Mouse (Mus musculus) mouse embryonic stem cell (cell line): ENCODE data around the gene Shtn1.

Experiments
- in situ Hi-C, 2 experiments: fragments of 300-500 bp; cut with MboI; formaldehyde crosslinking; loops; 1 replicate in 1 of 2; 3 replicates in 1 of 2; pipeline ENCODE4 v1.14.3; 2019 to 2020; ENCODE audit warnings: low sequenced_read_pairs in 2 of 2, low pct_unique_long_range_greater_than_20kb in 1 of 2, mixed read lengths in 1 of 2; ENCODE audit not compliant: unreplicated experiment in 1 of 2

Gene Shtn1

DNA sequence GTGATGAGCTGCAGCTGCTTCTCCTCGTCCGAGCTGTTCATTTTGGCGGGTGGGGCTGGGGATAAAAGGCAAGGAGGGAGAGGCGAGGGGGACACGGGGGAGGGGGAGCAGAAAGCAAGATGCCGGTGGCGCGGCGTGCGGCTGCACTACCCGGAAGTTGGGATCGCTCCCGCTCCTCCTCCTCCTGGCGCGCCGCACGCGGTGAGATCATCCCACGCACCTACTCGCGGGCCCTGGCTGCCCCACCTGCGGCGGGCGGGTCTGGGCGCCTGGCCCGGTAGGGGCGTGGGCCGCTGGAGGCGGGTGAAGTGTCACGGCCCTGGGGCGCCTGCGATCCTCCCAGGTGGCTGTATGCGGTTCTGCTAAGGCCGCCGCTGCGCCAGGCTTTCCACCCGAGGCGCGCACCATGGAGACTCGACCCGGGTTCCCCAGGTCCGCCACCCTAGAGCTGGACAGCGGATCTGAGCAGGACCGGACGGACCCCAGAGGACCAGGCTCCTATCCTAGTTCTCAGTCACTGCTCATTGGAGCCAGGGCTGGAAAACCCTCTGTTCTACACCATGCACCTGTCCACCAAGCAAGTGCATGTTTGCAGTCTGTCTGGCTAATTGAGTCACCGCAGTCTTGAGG, at the start of gene Shtn1:
Shtn1 (minus strand) TSS at position 629 of the 630 bp plus-strand sequence.
- in situ Hi-C loops = no loop called here

DNA sequence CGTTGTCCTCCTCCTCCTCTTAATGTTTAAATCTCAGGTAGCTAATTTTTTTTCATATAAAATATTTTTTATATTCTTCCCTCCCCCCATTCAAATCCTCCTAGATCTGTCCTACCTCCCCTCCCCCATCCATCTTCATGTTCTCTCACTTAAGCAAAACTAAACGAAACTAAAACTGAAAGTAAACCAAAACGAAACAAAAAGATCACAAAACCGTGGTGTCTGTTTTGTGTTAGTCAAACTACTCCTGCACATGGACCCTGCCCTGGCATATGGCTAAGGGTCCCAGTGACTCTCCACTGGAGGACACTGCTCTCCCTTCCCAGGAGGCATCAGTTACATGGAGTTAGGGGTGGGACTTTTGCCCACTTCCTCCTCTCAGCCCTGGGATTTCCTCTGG, 38.3 kb upstream of the Shtn1 start:
- in situ Hi-C loops = no loop called here

DNA sequence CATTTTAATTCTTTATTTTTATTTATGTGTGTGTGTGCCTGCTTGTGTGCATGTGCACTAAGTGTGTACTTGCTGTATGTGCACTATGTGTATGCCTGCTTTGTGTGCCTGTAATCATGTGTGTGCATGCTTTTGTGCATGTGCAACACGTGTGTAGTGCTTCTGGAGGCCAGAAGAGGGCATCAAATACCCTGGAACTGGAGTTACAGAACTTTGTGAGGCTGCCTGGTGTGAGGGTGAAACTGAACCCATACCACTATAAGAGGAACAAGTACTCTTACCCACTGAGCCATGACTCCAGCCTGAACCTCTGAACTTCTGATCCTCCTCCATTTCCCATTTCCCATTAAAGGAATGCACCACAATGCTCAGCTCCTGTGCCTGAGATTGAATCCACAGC, 34.0 kb upstream of the Shtn1 start:
- in situ Hi-C loops = no loop called here

DNA sequence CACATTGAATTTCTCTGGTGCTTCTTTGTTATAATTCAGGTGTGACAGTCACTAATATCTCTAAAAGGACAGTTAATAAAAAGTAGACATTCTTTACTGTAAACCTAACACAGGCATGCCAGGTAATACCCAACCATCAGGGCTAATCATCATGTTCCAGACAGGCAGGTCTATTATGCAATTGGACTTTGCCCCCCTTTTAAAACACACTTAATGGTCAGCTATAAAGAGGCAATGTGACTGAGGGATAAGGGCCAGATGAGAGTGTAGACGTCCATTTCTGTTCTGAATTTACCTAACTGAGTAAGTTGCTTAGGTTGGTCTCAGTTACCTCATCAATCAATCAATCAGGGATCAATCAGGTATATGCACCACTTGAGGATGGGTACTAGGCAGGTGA, 22.4 kb upstream of the Shtn1 start:
- in situ Hi-C loops = no loop called here

DNA sequence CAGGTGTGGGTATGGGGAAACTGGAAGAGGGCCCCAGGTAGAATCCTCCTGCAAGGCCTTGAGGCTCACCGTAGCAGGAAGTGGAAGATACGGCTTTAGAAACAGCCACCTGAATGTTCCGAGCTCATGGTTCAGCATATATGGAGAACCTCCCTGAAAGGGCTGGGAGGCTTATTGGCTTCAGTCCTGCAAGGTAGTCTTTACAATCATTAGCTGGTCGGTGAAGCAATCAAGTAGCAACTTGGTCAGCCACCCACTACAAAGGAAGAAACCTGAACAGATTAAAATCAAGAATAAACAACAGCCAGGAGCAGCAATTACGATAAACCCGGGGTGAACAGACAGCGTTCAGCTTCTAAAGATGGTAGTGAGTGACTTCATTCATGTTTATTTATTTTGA, 16.4 kb upstream of the Shtn1 start:
- in situ Hi-C loops = no loop called here

- in situ Hi-C loops = no loop called here
Measured at GRCm38 (mm10) chr19:59090337-59090736, 14.4 kb upstream of the Shtn1 start.

DNA sequence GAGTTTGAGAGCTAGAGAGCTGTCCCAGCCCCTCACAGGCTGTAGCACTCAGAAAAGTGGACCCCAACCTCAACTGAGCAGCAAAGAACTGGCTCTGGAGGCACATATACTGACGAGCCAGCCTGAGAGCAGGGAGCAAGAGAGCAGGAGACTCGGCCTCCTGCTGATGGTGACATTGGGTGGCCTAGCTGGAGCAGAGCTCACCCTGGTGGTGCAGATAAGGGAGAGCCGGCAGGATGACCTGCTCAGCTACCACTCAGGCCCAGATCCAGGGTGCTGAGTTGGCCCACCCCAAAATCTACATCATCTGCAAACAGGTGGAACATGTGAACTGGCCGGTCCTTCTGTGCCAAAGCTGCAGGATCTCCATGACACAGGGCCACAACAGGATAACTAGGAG, 8.4 kb upstream of the Shtn1 start:
- in situ Hi-C loops = no loop called here

GRCm38 (mm10) chr19:59076131-59076530, 231 bp upstream of the Shtn1 start:
- in situ Hi-C loops = no loop called here

- in situ Hi-C loops = no loop called here
Measured at GRCm38 (mm10) chr19:59074841-59075471, 944 bp downstream of the Shtn1 start.

DNA sequence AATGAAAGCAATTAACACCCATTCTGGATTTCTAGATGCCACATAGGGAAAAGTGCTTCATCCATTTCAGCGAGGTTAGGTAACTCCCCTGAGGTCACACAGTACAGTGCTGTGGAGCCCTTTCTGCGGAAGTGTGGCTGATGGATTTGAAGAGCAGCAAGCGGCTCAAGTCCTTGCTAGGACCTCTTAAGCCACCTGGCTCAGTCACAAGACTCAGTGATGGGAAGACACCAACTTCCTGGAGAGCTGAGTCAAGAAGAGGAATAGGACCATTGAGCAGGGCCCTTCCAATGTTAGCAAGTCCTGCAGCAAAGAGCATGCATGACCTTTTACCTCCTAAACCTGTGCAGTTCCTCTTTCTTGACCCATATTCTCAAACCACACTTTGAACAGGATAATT, 1.5 kb downstream of the Shtn1 start:
- in situ Hi-C loops = no loop called here

DNA sequence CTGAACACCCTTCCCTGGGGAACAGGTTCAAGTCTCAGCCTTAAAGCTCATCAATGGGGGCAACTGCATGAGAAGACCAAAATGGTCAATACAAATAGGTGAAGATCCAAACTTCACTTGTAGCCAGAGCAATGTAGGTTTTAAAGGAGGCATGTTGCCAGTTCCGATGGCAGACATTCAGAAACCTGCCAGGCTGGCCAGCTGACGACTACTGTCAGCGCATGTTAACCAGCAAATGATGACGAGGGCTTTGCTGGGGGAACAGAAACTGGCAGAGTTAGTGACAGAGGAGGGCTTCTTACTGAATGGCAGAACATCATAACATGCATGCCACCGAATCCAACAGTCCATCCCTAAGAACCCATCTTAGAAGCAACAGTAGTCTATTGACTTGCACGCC, 2.9 kb downstream of the Shtn1 start:
- in situ Hi-C loops = no loop called here

DNA sequence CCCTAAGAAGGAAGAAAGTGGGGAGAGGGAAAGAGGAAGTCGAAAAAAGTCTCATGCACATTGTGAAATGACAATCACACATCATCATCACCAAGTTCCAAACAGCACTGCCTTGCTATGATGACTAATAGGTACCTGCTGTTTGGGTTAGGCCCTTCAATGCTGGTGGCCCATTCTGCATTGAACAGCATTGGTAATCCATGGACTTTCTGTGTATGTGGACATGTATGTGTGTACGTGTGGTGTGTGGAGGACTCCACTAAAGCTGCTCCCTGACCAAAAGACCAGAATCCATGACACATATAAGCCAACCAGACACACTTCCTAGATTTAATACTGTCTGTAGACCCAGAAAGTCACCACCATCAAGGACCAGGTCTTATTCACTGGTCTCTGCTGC, 3.9 kb downstream of the Shtn1 start:
- in situ Hi-C loops = no loop called here

DNA sequence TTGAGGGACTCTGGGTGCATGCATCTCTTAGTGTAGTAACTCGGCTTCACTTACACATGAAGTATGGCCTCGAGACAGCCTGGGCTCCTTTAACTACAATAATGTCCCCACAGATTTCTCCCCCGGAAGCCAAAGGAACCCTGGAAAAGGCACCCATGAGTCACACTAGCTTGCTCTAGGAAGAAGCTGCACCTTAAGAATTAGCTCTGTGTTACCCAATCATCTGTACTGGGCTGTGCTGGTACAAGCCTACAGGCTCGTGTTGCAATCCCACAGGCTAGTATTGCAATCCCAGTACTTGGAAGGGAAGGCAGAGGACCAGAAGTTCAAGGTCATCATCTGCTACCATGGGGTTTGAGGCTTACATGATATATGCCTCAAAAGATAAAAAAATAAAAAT, 4.5 kb downstream of the Shtn1 start:
- in situ Hi-C loops = no loop called here

- in situ Hi-C loops = no loop called here
Measured at GRCm38 (mm10) chr19:59067652-59068051, 8.2 kb downstream of the Shtn1 start.

DNA sequence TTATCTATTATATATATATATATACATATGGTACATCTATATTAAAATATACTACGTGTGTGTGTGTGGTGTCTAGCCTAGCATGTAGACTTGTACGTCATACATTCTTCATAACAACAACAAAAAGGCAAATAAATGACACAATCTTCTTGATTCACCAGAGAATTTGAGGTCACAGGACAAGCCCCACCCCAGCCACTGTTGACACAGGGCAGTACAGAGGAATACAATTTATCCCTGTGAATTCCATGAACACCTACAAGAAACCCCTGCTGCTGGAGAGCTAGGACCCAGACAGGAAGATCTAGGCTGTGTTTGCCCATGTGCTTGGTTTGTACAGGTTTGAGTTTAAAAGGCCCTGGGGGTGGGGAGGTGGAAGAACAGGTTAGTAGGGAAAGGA, 9.2 kb downstream of the Shtn1 start:
- in situ Hi-C loops = no loop called here

- in situ Hi-C loops = no loop called here
Measured at GRCm38 (mm10) chr19:59066115-59066514, 9.8 kb downstream of the Shtn1 start.

- in situ Hi-C loops = no loop called here
Measured at GRCm38 (mm10) chr19:59064616-59065015, 11.3 kb downstream of the Shtn1 start.

DNA sequence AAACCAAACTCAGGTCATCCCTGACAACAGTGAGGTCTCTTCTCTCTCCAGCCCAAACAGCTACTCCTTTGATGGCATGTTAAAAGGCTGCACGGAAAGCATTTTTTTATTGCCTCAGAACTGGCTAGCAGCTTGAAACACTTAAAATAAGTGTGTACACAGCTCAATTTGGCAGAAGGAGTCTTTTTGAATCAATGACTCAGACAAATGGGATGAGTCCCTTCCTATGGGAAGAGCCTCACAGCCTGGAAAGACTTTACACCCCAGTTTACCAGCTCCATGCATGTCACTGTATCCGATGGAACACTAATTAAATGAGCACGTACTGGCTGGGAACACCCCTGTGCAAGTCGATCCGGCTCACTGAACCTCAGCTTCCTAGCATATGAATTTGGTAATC, 12.3 kb downstream of the Shtn1 start:
- in situ Hi-C loops = no loop called here

GRCm38 (mm10) chr19:59058105-59058504, 17.8 kb downstream of the Shtn1 start:
- in situ Hi-C loops = no loop called here

DNA sequence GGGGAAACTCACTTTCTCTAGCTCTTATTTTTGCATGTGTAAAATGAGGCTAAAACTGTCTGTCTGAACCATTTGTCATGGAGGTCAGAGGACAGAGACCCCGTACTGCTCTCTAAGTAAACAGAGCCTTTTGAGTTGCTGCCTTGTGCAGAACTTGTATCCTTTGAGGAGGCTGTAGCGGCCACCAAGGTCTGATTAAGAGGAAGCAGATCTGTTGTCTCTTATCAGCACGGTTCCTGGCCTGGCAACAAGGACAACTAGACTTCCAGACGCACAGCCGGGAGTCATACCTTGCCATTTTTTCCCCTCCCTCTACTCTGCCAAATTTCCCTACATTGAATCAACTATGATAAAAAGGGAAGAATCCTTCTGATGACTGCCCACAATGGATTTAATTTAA, 18.5 kb downstream of the Shtn1 start:
- in situ Hi-C loops = no loop called here

- in situ Hi-C loops = no loop called here
Measured at GRCm38 (mm10) chr19:59054632-59054951, 21.3 kb downstream of the Shtn1 start.
